Mouse (Mus musculus) CD8-positive naive resting alpha-beta T cell, adult 2 months (primary cell): Measurements from ENCODE around the gene 4930435E12Rik.
"Not testable (repeated sequence)": the region's sequence is repeated elsewhere in the genome, so short reads cannot be mapped to it uniquely, and the experiment has no call there.

Source experiments
- DNase-seq, 2 experiments: peaks; one replicate each; pipeline ENCODE4 v3.0.0; 2022; ENCODE audit warnings: low read depth in 2 of 2, low spot score in 2 of 2

Gene 4930435E12Rik

GRCm38 (mm10) chr16:38828649-38829048 lies at the start of gene 4930435E12Rik:
4930435E12Rik (minus strand) TSS chr16:38828749.
- no peak for DNase-seq

GRCm38 (mm10) chr16:38874481-38874880 lies 45.9 kb upstream of the 4930435E12Rik start:
- DNase-seq: no peak

- no peak for DNase-seq
Observed at GRCm38 (mm10) chr16:38873231-38873630, 44.7 kb upstream of the 4930435E12Rik start.

- no peak for DNase-seq
Observed at GRCm38 (mm10) chr16:38864358-38864757, 35.8 kb upstream of the 4930435E12Rik start.

- DNase-seq: no peak
Observed at GRCm38 (mm10) chr16:38860548-38860947, 32.0 kb upstream of the 4930435E12Rik start.

GRCm38 (mm10) chr16:38858120-38858749 lies 29.7 kb upstream of the 4930435E12Rik start:
- peak in 1 of 2 experiments; percentile 24 for DNase-seq

GRCm38 (mm10) chr16:38812521-38812920 lies 16.0 kb downstream of the 4930435E12Rik start:
- DNase-seq: peak; percentile 21 to 48

- no peak for DNase-seq
Observed at GRCm38 (mm10) chr16:38810196-38810595, 18.4 kb downstream of the 4930435E12Rik start.

- not testable (repeated sequence) for DNase-seq
Observed at GRCm38 (mm10) chr16:38807796-38808195, 20.8 kb downstream of the 4930435E12Rik start.

GRCm38 (mm10) chr16:38800091-38800490 lies 28.5 kb downstream of the 4930435E12Rik start, which contains the start of gene Upk1b:
Upk1b (minus strand) TSS chr16:38800328.
- no peak for DNase-seq

GRCm38 (mm10) chr16:38798957-38799450 lies 29.5 kb downstream of the 4930435E12Rik start:
- DNase-seq: no peak

- DNase-seq: no peak
Observed at GRCm38 (mm10) chr16:38793120-38793519, 35.4 kb downstream of the 4930435E12Rik start.

- no peak for DNase-seq
Observed at GRCm38 (mm10) chr16:38789966-38790365, 38.6 kb downstream of the 4930435E12Rik start.

GRCm38 (mm10) chr16:38789016-38789415 lies 39.5 kb downstream of the 4930435E12Rik start:
- DNase-seq: no peak

GRCm38 (mm10) chr16:38785301-38785700 lies 43.2 kb downstream of the 4930435E12Rik start:
- DNase-seq: no peak

GRCm38 (mm10) chr16:38782524-38783067 lies 46.0 kb downstream of the 4930435E12Rik start:
- no peak for DNase-seq

GRCm38 (mm10) chr16:38781946-38782345 lies 46.6 kb downstream of the 4930435E12Rik start:
- DNase-seq: no peak

- no peak for DNase-seq
Observed at GRCm38 (mm10) chr16:38780960-38781572, 47.5 kb downstream of the 4930435E12Rik start.

GRCm38 (mm10) chr16:38776342-38776741 lies 52.2 kb downstream of the 4930435E12Rik start:
- no peak for DNase-seq

GRCm38 (mm10) chr16:38774964-38775746 lies 53.4 kb downstream of the 4930435E12Rik start:
- DNase-seq: no peak

GRCm38 (mm10) chr16:38772906-38773496 lies 55.5 kb downstream of the 4930435E12Rik start:
- no peak for DNase-seq
